Mouse (Mus musculus) myocyte (in vitro differentiated cells): Measurements from ENCODE around the gene E2f6. TPM values are rescaled to one million over a fixed set of nuclear protein-coding genes. Genes with fewer than 3 reads are reported as not detected.

Experiments used
- H3K27me3 ChIP-seq: one replicate; pipeline ENCODE4 v1.6.1; 2011; ENCODE audit not compliant: control insufficient read depth, insufficient read depth, insufficient read length
- H3K36me3 ChIP-seq: one replicate; pipeline ENCODE4 v1.6.1; 2011; ENCODE audit not compliant: control insufficient read depth, insufficient read depth
- H3K4me2 ChIP-seq: one replicate; pipeline ENCODE4 v1.6.1; 2011; ENCODE audit warnings: low read depth, control low read depth
- H3K4me3 ChIP-seq: one replicate; pipeline ENCODE4 v1.5.1; 2011; ENCODE audit warnings: mild to moderate bottlenecking, control low read depth, moderate library complexity
- H3K79me2 ChIP-seq: one replicate; pipeline ENCODE4 v1.6.1; 2011; ENCODE audit not compliant: control insufficient read depth, insufficient read depth
- H3ac ChIP-seq: one replicate; pipeline ENCODE4 v1.6.1; 2011; ENCODE audit not compliant: control insufficient read depth, insufficient read length
- CEBPB ChIP-seq: IDR thresholded peaks from 2 replicates; pipeline ENCODE4 v1.6.1; 2011; ENCODE audit warnings: mild to moderate bottlenecking, moderate library complexity; ENCODE audit not compliant: poor library complexity, insufficient read depth, severe bottlenecking
- E2F4 ChIP-seq: IDR thresholded peaks from one replicate; pipeline ENCODE4 v1.6.1; 2011; ENCODE audit warnings: mild to moderate bottlenecking, control low read depth, moderate library complexity; ENCODE audit not compliant: insufficient read depth
- MAX ChIP-seq: IDR thresholded peaks from one replicate; pipeline ENCODE4 v1.6.1; 2011; ENCODE audit warnings: low read depth, mild to moderate bottlenecking, control low read depth
- MYOD1 ChIP-seq, 3 experiments: IDR thresholded peaks; one replicate each; pipeline ENCODE4 v1.6.1; 2011; ENCODE audit warnings: control low read depth in 2 of 3, low read depth in 2 of 3, mild to moderate bottlenecking in 2 of 3, moderate library complexity in 1 of 3; ENCODE audit not compliant: insufficient read length in 2 of 3, control insufficient read depth in 1 of 3
- MYOG ChIP-seq, 3 experiments: IDR thresholded peaks; one replicate each; pipeline ENCODE4 v1.6.1; 2011; ENCODE audit warnings: control low read depth in 2 of 3, low read depth in 2 of 3, mild to moderate bottlenecking in 2 of 3; ENCODE audit not compliant: insufficient read length in 2 of 3, control insufficient read depth in 1 of 3, insufficient read depth in 1 of 3
- POLR2A ChIP-seq: IDR thresholded peaks from one replicate; pipeline ENCODE4 v1.6.1; 2011; ENCODE audit warnings: low read depth, mild to moderate bottlenecking, control low read depth, moderate library complexity; ENCODE audit not compliant: insufficient read length
- POLR2AphosphoS2 ChIP-seq: IDR thresholded peaks from one replicate; pipeline ENCODE4 v1.6.1; 2011; ENCODE audit warnings: low read depth, control low read depth; ENCODE audit not compliant: insufficient read length
- REST ChIP-seq: IDR thresholded peaks from one replicate; pipeline ENCODE4 v1.6.1; 2011; ENCODE audit warnings: mild to moderate bottlenecking, control low read depth, moderate library complexity; ENCODE audit not compliant: insufficient read depth, insufficient read length
- SRF ChIP-seq: IDR thresholded peaks from one replicate; pipeline ENCODE4 v1.6.1; 2011; ENCODE audit warnings: low read depth; ENCODE audit not compliant: control insufficient read depth, insufficient read length
- TCF12 ChIP-seq: IDR thresholded peaks from one replicate; pipeline ENCODE4 v1.6.1; 2011; ENCODE audit warnings: mild to moderate bottlenecking, control low read depth; ENCODE audit not compliant: poor library complexity, insufficient read depth, severe bottlenecking
- TCF3 ChIP-seq: IDR thresholded peaks from one replicate; pipeline ENCODE4 v1.6.1; 2011; ENCODE audit warnings: low read depth, control low read depth; ENCODE audit not compliant: insufficient read length
- USF1 ChIP-seq: IDR thresholded peaks from one replicate; pipeline ENCODE4 v1.6.1; 2011; ENCODE audit warnings: low read depth, mild to moderate bottlenecking, control low read depth, moderate library complexity
- polyA plus RNA-seq: library from polyadenylated mRNA; unstranded; fragments of >200 nt; fragmentation: generic; extraction: Trizol; gene quantifications from one replicate; pipeline ENCODE4 v1.2.1, GENCODE M21; 2012; ENCODE audit warnings: missing spikeins

The E2f6 gene
- polyA plus RNA-seq, 1 experiment = 16.2 TPM

GRCm38 (mm10) chr12:16775351-16775750, 35.4 kb upstream of the E2f6 start:
- H3K4me3 ChIP-seq = no peak overlapping the region

GRCm38 (mm10) chr12:16778523-16778922, 32.2 kb upstream of the E2f6 start:
- Histone ChIP-seq H3K27me3 (no peaks in the 10 kb centered on the region), H3K4me2 (no peak overlapping the region), H3K79me2 (no peaks in the 10 kb centered on the region), H3ac (no peak overlapping the region), H3K4me3 (no peak overlapping the region), H3K36me3 (no peaks in the 10 kb centered on the region)
- TF ChIP-seq MYOG (IDR thresholded peaks at IDR 0.05; ENCODE audit: control insufficient read depth in 1 of 3, insufficient read depth in 1 of 3, insufficient read length in 2 of 3, low read depth in 2 of 3) = no peak
- no peak for TF ChIP-seq TCF3
- TF ChIP-seq MAX = no peak
- TF ChIP-seq CEBPB = no peak
- no peak for TF ChIP-seq POLR2AphosphoS2
- TF ChIP-seq REST = no peak
- TF ChIP-seq MYOD1 (IDR thresholded peaks at IDR 0.05; ENCODE audit: control insufficient read depth in 1 of 3, insufficient read length in 2 of 3, low read depth in 2 of 3) = no peak
- no peak for TF ChIP-seq POLR2A
- TF ChIP-seq SRF = no peak
- no peak for TF ChIP-seq E2F4
- no peak for TF ChIP-seq TCF12
- TF ChIP-seq USF1 = no peak

More at GRCm38 (mm10) chr12:16775351-16775750, 35.4 kb upstream of the E2f6 start:
- Histone ChIP-seq H3ac (no peak overlapping the region), H3K36me3 (no peaks in the 10 kb centered on the region), H3K4me2 (no peak overlapping the region), H3K27me3 (peaks cover 11% of the 10 kb centered on the region), H3K79me2 (no peaks in the 10 kb centered on the region)
- TF ChIP-seq TCF12 (no peak), USF1 (no peak), E2F4 (no peak), POLR2AphosphoS2 (no peak), MYOD1 (IDR thresholded peaks at IDR 0.05; ENCODE audit: control insufficient read depth in 1 of 3, insufficient read length in 2 of 3, low read depth in 2 of 3) (no peak), TCF3 (no peak), CEBPB (no peak), POLR2A (no peak), REST (no peak), MYOG (IDR thresholded peaks at IDR 0.05; ENCODE audit: control insufficient read depth in 1 of 3, insufficient read depth in 1 of 3, insufficient read length in 2 of 3, low read depth in 2 of 3) (no peak), MAX (no peak), SRF (no peak)

DNA sequence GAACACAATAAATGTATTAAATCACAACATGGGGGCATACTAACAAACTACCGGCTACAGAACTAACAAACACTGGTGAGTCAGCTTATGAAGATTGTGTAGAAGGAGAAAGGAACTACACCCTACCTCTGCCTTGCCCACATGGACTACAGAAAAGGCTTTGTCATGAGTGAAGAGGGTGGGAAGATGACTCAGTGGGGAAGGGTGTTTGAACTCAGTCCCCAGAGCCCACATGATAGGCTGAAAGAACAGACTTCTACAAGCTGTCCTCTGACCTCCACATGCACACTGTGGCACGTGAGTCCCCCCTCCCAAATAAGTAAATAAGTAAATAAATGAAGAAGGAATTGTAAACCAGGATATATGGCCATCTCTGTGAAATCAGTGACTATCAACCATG, 31.6 kb upstream of the E2f6 start:
- Histone ChIP-seq H3K4me2 (no peak overlapping the region), H3ac (no peak overlapping the region), H3K27me3 (no peaks in the 10 kb centered on the region), H3K4me3 (no peak overlapping the region), H3K36me3 (no peaks in the 10 kb centered on the region), H3K79me2 (no peaks in the 10 kb centered on the region)
- TF ChIP-seq USF1 (no peak), CEBPB (no peak), SRF (no peak), MYOG (IDR thresholded peaks at IDR 0.05; ENCODE audit: control insufficient read depth in 1 of 3, insufficient read depth in 1 of 3, insufficient read length in 2 of 3, low read depth in 2 of 3) (no peak), TCF12 (no peak), REST (no peak), POLR2AphosphoS2 (no peak), E2F4 (no peak), POLR2A (no peak), MYOD1 (IDR thresholded peaks at IDR 0.05; ENCODE audit: control insufficient read depth in 1 of 3, insufficient read length in 2 of 3, low read depth in 2 of 3) (no peak), TCF3 (no peak), MAX (no peak)

- Histone ChIP-seq H3K27me3 (no peaks in the 10 kb centered on the region), H3ac (no peak overlapping the region), H3K4me2 (no peak overlapping the region), H3K79me2 (no peaks in the 10 kb centered on the region), H3K36me3 (no peaks in the 10 kb centered on the region), H3K4me3 (no peak overlapping the region)
- TF ChIP-seq TCF12 (no peak), POLR2AphosphoS2 (no peak), REST (no peak), POLR2A (no peak), TCF3 (no peak), MAX (no peak), CEBPB (no peak), E2F4 (no peak), MYOG (IDR thresholded peaks at IDR 0.05; ENCODE audit: control insufficient read depth in 1 of 3, insufficient read depth in 1 of 3, insufficient read length in 2 of 3, low read depth in 2 of 3) (no peak), MYOD1 (IDR thresholded peaks at IDR 0.05; ENCODE audit: control insufficient read depth in 1 of 3, insufficient read length in 2 of 3, low read depth in 2 of 3) (no peak), USF1 (no peak), SRF (no peak)
Measured at GRCm38 (mm10) chr12:16780320-16780719, 30.4 kb upstream of the E2f6 start.
